Mouse (Mus musculus) heart, postnatal 0 days (tissue): ENCODE data around the gene Itga1. TPM values are rescaled to one million over a fixed set of nuclear protein-coding genes. Genes with fewer than 3 reads are reported as not detected.
A peak's percentile ranks its signal among the peaks of the same experiment; 100 is the strongest.

Source experiments
- ATAC-seq: fragments of 200-750 bp; cut with Nextera tagmentation; 2 replicates; pipeline ENCODE4 v1.8.0; 2017; ENCODE audit warnings: low read depth, moderate number of reproducible peaks, moderate library complexity; ENCODE audit not compliant: insufficient read depth
- DNase-seq: peaks from one replicate; pipeline ENCODE4 v3.0.0-alpha.2; 2016; ENCODE audit warnings: low spot score
- H3K27ac ChIP-seq: fragments of 300-500 bp; sonication (generic); 2 replicates; pipeline ENCODE4 v1.5.1; 2014; ENCODE audit warnings: low read depth, mild to moderate bottlenecking
- H3K27me3 ChIP-seq: fragments of 300-500 bp; sonication (generic); 2 replicates; pipeline ENCODE4 v1.6.1; 2014; ENCODE audit warnings: low read length, mixed read lengths; ENCODE audit not compliant: control insufficient read depth, insufficient read depth
- H3K36me3 ChIP-seq: fragments of 300-500 bp; sonication (generic); replicated peaks from 2 replicates; pipeline ENCODE4 v1.6.1; 2014; ENCODE audit warnings: low read length, mixed read lengths; ENCODE audit not compliant: control insufficient read depth, insufficient read depth
- H3K4me1 ChIP-seq: fragments of 300-500 bp; sonication (generic); 2 replicates; pipeline ENCODE4 v1.6.1; 2014; ENCODE audit warnings: antibody characterized with exemption; ENCODE audit not compliant: control insufficient read depth, insufficient read depth
- H3K4me2 ChIP-seq: fragments of 300-500 bp; sonication (generic); 2 replicates; pipeline ENCODE4 v1.6.1; 2014; ENCODE audit warnings: low read depth, mild to moderate bottlenecking, low read length, moderate library complexity
- H3K4me3 ChIP-seq: fragments of 300-500 bp; sonication (generic); 2 replicates; pipeline ENCODE4 v1.5.1; 2014; ENCODE audit warnings: low read depth, low read length
- H3K9ac ChIP-seq: fragments of 300-500 bp; sonication (generic); replicated peaks from 2 replicates; pipeline ENCODE4 v1.6.1; 2014; ENCODE audit warnings: low read depth, low read length, mixed read lengths
- H3K9me3 ChIP-seq: fragments of 300-500 bp; sonication (generic); replicated peaks from 2 replicates; pipeline ENCODE4 v1.6.1; 2016; ENCODE audit warnings: low read length; ENCODE audit not compliant: control insufficient read depth
- CTCF ChIP-seq: IDR thresholded peaks from 2 replicates; pipeline ENCODE4 v1.5.1; 2016; ENCODE audit warnings: antibody characterized with exemption, control low read depth, low read depth
- EP300 ChIP-seq: IDR thresholded peaks from 2 replicates; pipeline ENCODE4 v1.6.1; 2016; ENCODE audit warnings: antibody characterized with exemption, low read depth
- WGBS: fragments of 180-500 bp; shearing (Covaris S2); extraction: QIAGEN DNeasy Blood & Tissue Kit; methylation state at CpG from one replicate; pipeline ENCODE4 v1.1.7; 2014; 5-methylcytosine and 5-hydroxymethylcytosine counted together
- polyA plus RNA-seq: library from polyadenylated mRNA; unstranded; fragments of >200 nt; fragmentation: Nextera tagmentation; extraction: Ambion mirVana; gene quantifications from 2 replicates; pipeline ENCODE4 v1.2.1, GENCODE M21; 2015
- total RNA-seq: library from RNA; depleted of rRNA; stranded (reverse); fragments of >200 nt; gene quantifications from 2 replicates; pipeline ENCODE4 v1.2.3, GENCODE M21; 2014; ENCODE audit warnings: low replicate concordance

Itga1 gene
- total and polyA plus RNA-seq, 2 experiments from 2014 or later = 16.7 to 41.5 TPM

DNA sequence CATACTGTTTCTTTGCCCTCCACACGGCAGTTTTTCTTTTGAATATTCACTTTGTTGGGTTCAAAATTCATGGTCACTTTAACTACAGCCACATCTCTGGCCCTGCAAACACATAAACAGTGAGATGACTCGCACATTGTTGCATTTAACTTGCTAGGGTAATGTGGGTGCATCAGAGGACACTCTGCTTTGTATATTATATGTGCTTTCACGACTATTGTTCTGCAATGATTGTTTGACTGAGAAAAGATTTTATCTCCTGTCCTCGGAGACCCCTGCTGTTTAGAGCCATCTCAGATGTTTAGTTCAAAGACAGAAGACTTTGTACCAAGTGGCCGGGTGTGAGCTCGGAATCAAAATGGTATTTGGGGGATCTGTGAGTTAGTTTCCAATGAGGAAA is 114.1 kb downstream of the Itga1 start:
- DNase-seq = no peak
- H3K27ac ChIP-seq = peak overlapping the region; percentile 31; the same call in 1 of the 2 replicates

DNA sequence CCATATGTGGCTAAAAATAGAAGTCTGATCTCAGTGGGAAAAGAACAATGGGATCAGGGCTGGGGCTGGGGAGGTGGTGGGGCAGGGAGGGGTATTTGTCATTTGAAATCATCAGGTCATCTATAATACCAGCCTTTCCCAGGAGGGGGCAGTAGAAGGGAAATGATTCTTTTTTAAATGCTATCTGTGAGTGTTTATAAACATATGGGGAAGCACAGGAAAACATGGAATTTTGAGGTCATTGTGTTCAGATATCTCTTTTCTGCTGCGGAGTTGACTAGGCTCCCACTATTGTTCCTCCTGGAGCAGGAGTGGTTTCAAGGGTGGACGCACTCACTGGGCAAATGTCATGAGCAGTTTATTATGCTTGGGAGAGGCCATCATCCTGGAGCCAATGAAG is 114.6 kb downstream of the Itga1 start:
- ATAC-seq (peak; percentile 61), DNase-seq (peak; percentile 67)
- Histone ChIP-seq H3K9ac (no peak overlapping the region), H3K27ac (no peak overlapping the region), H3K36me3 (peaks cover 61% of the 10 kb centered on the region), H3K4me1 (no peaks in the 10 kb centered on the region), H3K27me3 (no peaks in the 10 kb centered on the region), H3K9me3 (no peaks in the 10 kb centered on the region), H3K4me2 (no peak overlapping the region), H3K4me3 (no peak overlapping the region)
- WGBS = 29% methylated on average over 2 of the region's 2 CpGs
- TF ChIP-seq EP300 (no peak), CTCF (peak; percentile 46)

More for the DNA sequence above, 114.1 kb downstream of the Itga1 start:
- no peaks in the 10 kb centered on the region for H3K27me3 ChIP-seq
- ATAC-seq = no peak
- H3K9ac ChIP-seq = no peak overlapping the region
- H3K4me2 ChIP-seq = no peak overlapping the region
- H3K36me3 ChIP-seq = peaks cover 65% of the 10 kb centered on the region
- no peak overlapping the region for H3K4me3 ChIP-seq
- 64% methylated on average over 6 of the region's 6 CpGs for WGBS
- TF ChIP-seq EP300 (no peak), CTCF (no peak)
- H3K9me3 ChIP-seq = no peaks in the 10 kb centered on the region
- H3K4me1 ChIP-seq = 0 out of 2 replicates have a peak, but pooled peaks cover 3% of the 10 kb centered on the region

DNA sequence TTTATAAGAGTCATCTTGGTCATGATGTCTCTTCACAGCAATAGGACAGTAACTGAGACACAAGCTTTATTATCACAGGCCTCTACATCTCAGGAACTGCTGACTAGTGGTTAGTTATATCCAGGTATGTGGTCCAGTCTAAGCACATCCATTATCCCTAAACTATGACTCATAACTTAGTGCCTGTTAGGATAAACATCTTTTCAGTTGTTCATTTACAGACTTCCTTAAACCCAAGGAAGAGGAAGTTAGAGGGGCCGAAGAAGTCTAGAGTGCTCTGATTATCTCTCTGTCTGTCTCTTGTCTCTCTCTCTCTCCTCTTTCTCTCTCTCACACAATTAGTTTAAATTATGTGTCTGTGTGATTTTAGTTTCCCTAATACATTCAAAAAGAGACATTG is 117.1 kb downstream of the Itga1 start:
- Histone ChIP-seq H3K4me3 (no peak overlapping the region), H3K4me2 (no peak overlapping the region), H3K36me3 (peaks cover 59% of the 10 kb centered on the region), H3K9ac (no peak overlapping the region), H3K27ac (no peak overlapping the region), H3K9me3 (no peaks in the 10 kb centered on the region), H3K27me3 (no peaks in the 10 kb centered on the region), H3K4me1 (no peaks in the 10 kb centered on the region)
- no peak for TF ChIP-seq EP300
- TF ChIP-seq CTCF = no peak
- ATAC-seq = no peak
- WGBS = 61% methylated on average over 1 of the region's 1 CpGs
- no peak for DNase-seq

DNA sequence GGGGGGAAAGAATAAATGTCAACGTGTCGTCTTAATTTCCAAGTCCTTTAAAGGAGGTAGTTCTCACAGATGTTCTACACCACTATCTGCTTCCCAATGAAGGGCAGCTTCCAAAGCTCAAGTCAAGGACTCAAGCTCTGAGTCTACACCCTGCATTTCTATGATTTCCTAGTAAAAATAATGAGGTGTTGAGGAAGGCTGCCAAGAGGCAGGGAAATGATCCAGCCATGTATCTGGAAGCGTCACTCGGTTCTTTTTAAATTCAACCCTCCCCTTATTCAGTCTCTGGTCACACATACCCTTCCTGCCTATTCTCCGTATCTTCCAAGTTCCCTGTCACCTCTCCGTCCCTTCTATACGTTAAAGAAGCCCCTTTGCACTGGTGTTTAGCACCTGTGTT is 118.6 kb downstream of the Itga1 start:
- 83% methylated on average over 7 of the region's 7 CpGs for WGBS
- no peak for DNase-seq
- Histone ChIP-seq H3K4me3 (no peak overlapping the region), H3K9me3 (no peaks in the 10 kb centered on the region), H3K27ac (no peak overlapping the region), H3K36me3 (peaks cover 58% of the 10 kb centered on the region), H3K4me2 (no peak overlapping the region), H3K27me3 (no peaks in the 10 kb centered on the region), H3K4me1 (no peaks in the 10 kb centered on the region), H3K9ac (no peak overlapping the region)
- no peak for ATAC-seq
- no peak for TF ChIP-seq EP300
- no peak for TF ChIP-seq CTCF

DNA sequence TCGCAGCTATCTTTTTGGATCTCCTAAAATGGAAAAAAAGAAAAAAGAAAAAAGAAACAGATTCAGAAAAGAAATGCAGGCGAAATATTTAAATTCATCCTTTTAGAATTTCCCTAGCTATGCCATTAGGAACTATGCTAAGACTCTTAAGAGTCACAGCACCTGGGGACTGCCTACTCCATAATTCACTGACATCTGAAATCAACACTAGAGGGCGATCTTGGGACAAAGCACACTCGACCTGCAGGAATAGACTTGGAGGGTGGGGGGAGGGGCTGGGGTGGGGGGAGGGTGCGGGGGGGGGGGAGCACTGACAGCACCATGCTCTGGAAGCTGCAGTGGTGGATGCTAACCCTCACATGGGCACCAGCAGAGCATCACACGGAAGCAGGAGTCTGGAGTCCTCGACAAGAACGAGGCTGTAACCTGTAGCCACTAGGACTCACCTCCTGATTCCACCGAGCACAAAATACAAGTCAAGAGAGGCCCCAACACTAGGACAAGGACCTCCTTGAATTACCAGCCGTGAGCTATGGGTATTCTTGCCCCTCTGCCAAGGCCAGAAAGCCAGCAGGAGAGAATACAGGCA is 120.8 kb downstream of the Itga1 start:
- H3K36me3 ChIP-seq = peaks cover 60% of the 10 kb centered on the region
- DNase-seq = peak; percentile 46
- 49% methylated on average over 10 of the region's 10 CpGs for WGBS

More for the DNA sequence above, 120.8 kb downstream of the Itga1 start:
- Histone ChIP-seq H3K4me1 (no peaks in the 10 kb centered on the region), H3K9me3 (no peaks in the 10 kb centered on the region), H3K27ac (no peak overlapping the region), H3K27me3 (no peaks in the 10 kb centered on the region), H3K4me2 (no peak overlapping the region), H3K4me3 (no peak overlapping the region), H3K9ac (no peak overlapping the region)
- ATAC-seq = no peak; the same call in 1 of the 2 replicates
- TF ChIP-seq EP300 = no peak
- peak; percentile 60 for TF ChIP-seq CTCF
